Mouse (Mus musculus) kidney, adult 2 months (tissue): Measurements from ENCODE around the gene Tmem9.

Experiments used
- CTCF ChIP-seq: fragments of 200-500 bp; conservative IDR thresholded peaks from 2 replicates; pipeline ENCODE4 v1.5.1; 2011; ENCODE audit warnings: low read depth, mild to moderate bottlenecking, control low read depth, low read length, moderate library complexity, mixed read lengths; ENCODE audit not compliant: insufficient read depth, insufficient read length
- POLR2A ChIP-seq: fragments of 200-500 bp; IDR thresholded peaks from one replicate; pipeline ENCODE4 v1.6.1; 2011; ENCODE audit warnings: low read depth, low read length, control low read depth

- TF ChIP-seq POLR2A = no peak
- no peak for TF ChIP-seq CTCF
Measured at GRCm38 (mm10) chr1:136050312-136051012, 42.5 kb downstream of the Tmem9 start, which contains the start of gene Ascl5.
